Mouse (Mus musculus): Measurements from ENCODE around the gene March1. TPM values are rescaled to one million over a fixed set of nuclear protein-coding genes. Genes with fewer than 3 reads are reported as not detected.
"Not testable (repeated sequence)": the region's sequence is repeated elsewhere in the genome, so short reads cannot be mapped to it uniquely, and the experiment has no call there.

The March1 gene
- total RNA-seq, 2 experiments from 2014 or later, result 41.8 to 41.9 TPM

DNA sequence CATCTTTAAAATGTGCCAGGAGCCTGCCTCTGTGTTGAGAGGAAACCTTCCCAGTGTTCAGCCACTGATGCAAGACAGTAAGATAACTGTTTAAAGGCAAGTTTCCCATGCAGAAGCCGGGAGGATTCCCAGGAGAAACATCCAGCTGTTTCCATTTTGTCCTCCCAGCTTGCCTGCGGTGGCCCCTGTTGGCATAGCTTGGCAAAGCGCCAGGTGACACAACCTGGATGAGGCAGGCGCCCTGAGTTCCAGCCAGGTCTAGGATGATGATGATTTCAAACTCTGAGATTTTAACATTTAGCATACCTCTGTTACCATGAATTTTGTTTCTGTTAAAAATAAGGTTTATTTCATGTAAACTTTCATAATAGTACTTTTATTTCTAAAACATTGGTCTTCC lies 651.8 kb downstream of the March1 start:
- no peak for DNase-seq (ENCODE audit: low spot score in 2 of 2)

DNA sequence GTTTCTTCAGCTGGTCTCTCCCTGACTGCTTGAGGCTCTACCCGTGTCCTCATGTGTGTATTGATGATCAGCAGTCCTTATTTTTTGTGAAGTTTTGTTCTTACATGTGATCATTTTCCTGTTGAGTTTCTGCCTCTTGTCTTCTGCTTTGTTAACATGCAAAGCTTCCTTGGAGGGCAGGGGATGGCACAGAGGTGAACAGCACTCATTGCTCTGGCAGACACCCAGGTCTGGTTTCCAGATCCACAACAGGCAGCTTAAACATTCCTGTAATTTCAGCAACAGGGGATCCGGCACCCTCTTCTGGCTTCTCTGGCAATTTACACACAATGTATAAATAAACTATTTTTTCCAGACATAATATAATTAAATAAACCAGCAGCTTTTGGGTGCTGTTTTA lies 652.4 kb downstream of the March1 start:
- peak in 1 of 2 experiments; percentile 18 for DNase-seq (ENCODE audit: low spot score in 2 of 2)

DNA sequence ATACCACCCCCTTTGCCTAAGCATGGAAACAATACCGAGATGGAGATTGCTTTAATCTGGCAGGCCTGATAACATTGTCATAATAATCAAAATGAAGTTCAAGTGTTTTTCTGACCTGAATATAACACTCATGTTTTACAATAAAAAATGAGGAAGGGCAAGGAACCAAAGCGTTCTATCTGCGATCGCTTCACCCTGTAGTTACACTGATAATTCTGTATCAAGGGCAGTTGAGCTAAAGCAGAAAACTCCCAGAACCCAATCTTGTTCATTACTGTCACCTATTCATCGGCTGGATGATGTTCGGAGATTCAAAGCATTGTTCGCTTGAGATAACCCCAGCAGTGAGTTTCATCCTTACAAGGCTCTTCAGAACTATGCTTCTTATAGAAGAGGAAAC lies 700.1 kb downstream of the March1 start:
- no peak for DNase-seq (ENCODE audit: low spot score in 2 of 2)

DNA sequence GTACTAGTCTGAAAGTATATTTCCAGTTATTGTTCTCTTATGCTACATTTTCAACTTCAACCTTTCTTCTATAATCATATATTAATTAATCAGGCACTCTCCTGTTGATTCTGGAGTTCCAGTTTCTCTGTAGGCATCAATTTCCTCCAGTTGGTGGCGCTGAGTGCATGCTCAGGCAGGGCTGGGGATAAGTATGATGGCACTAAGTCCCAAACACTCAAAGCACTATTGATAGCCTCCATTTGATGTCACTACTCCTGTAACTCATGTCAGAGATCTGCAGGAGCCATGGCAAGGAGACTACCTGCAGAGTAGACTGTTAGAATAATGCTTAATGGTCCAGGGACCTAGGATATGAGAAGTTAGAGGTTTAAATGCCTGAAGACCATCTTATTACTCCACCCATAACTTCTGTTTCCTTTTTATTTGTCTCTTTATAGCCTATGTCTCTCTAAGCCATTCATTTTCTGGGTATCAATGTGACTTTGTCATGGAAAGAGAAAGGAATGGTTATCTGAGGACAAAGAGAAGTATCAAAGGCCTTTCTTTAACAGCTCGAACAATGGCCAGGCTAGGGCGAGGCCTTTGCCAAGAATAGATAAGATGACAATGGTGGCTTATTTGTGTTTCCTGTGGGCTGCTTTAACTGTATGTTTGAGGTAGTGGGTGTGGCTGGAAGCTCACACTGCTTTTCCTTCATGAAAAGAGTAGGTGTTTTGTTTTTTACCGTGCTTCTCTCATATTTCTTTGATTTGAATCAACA lies 705.5 kb downstream of the March1 start:
- DNase-seq (ENCODE audit: low spot score in 2 of 2), result peak in 1 of 2 experiments; percentile 62

DNA sequence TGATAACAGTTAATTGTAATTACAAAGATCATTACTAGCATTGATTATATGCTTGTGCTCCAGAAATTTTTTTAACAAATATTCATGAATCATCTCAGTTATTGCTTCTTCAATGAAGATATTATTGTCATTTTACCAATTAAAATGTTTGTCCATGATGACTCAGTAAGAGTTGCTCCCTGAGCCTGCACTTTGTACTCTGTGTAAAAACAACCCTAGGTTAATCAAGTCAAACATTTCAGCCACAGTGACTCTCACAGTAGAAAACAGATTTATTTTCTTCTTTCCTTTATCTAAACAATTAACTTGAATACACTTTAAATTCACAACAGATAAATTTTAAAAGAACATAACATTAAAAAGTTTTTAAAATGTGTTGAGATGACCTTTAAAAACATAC lies 708.7 kb downstream of the March1 start:
- no peak for DNase-seq (ENCODE audit: low spot score in 2 of 2)

DNA sequence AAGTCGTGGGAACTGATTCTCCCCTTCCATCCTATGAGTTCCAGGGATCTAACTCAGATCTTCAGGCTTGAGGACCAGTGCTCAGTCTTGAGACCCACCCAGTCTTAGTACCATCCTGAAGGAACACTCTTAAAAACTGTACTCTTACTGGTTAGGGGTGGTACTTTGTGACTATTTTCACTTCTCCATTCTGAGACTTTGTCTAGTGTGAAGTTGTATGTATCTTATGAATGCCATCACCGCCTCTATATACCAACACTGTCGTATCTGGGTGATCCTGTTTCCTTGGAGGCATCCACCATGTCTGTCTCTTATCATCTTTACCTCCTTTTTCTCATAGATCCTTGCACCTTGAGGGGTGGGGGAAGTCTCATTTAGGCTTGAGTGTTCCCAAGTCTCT lies 714.5 kb downstream of the March1 start:
- DNase-seq (ENCODE audit: low spot score in 2 of 2), result no peak

DNA sequence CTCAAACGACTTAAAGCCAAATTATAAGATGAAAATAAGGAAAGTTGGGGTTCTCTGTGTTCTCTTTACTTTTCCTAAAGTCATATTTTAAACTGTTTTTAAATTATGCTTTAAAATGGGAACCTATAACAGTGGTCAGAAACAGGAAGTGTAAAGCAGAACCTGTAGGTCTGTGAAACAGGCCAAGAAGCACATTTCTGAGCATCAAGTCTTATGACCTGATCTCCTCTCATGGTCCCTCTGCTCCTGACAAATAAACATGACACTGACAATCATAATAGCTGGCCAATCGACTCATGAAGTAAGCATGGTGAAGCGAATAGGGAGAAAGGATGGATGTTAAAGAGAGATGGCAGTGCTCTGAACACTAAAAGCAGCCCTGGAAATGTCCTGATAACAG lies 716.6 kb downstream of the March1 start:
- no peak for DNase-seq (ENCODE audit: low spot score in 2 of 2)

DNA sequence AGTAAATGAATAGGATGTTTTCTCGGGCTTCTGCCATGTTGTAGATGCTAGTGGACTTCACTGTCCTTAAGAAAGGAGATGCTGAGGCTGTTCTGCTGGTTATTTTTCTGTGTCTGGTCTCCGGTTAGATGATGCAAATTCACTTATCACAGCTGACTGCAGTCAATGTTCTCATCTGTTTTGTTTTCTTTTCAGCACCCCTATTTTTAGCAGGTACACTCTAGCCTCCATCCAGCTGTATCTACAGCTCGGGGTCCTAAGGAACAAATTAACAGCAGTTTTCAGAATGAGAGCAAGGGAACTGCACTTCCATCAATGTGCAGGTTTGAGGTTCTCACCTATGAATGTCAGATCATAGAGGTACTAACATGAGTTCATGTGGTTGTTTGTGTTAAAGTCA lies 721.9 kb downstream of the March1 start:
- DNase-seq (ENCODE audit: low spot score in 2 of 2), result no peak

DNA sequence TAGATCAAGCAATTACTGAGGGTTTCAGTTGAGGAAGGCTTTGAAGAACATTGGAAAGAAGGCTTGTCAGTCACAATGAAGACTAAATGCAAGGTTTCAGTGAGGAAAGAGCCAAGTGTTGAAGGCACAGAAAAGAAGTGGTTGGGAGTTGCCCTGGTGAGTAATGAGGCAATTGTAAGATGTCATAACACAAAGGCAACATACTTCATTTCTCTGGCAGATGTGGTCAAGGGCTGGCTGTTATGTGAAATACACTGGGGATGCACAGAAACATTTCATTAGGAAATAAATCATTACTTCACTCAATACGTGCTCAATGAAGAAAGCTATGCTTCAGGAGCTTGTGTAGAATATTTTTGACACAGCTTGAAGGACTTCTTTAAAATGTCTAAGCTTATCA lies 725.2 kb downstream of the March1 start:
- no peak for DNase-seq (ENCODE audit: low spot score in 2 of 2)

DNA sequence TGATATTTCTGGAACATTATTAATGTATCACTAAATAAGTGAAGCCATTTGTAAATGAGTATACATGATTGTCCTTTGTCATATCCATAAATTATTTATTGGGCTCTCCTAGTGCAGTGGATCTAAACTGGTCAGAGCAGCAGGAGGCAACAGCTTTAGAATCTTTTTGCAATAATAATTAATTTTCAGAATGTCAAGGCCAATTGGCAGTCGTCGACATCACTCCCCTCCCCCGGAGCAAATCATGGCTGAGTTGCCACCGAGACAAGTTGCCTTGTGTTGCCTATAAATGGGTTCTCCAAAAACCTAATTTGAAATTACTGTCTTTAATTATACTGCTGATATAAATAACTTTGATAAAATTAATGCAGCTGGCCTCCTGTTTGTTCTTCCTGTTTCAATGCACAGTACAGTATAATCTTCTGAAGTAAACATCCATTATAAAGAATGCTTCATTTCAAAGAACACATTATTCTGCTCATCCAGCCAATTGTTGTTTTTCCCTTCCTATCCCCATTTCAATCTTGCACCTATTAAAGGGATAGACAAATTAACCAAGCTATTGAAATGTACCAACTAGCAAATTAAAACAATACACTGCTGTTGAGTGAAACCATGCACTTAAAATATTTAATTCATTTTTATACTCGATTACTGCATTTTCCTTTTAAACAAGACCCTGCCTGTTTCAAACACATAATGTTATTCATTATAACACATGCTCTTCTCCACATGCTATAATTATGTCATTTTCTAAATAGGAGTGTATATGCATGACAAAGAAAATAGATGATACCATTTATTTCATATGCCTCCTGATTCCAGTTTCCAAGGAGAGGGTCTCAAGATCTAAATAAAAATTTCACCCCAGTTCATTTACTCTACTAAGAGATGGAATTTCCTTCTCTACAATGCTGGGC lies 745.4 kb downstream of the March1 start:
- DNase-seq (ENCODE audit: low spot score in 2 of 2), result peak; percentile 15 to 41

DNA sequence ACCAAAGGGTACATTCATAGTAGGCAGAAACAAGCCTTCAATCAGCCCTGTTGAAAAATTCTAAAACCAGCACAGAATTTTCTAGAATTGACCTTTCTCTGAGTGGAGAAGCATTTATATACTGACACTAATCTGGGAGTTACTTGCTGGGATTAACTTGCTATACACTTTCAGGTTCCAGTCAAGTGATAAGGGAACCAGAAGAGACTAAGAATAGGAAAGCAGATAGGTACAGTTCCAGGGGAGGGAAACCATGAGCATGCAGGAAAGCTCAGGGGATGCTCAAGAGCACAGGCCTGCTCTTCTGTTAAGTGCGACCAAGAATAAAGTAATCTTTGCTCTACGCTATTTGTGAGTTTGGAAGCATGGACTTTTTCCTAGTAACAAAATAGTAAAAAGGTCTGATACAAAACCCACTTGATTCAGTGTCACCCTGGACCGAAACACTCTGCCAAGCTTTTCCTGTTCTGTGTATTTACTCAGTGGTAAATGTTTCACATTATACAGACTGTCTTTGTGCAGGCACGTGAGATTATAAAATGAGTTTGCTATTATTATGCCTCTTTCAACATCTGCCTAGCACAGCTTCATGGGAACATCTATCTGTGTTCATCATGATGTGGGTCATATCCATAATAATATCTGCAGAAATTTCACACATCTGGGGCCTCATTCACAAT lies 766.1 kb downstream of the March1 start:
- no peak for DNase-seq (ENCODE audit: low spot score in 2 of 2)

DNA sequence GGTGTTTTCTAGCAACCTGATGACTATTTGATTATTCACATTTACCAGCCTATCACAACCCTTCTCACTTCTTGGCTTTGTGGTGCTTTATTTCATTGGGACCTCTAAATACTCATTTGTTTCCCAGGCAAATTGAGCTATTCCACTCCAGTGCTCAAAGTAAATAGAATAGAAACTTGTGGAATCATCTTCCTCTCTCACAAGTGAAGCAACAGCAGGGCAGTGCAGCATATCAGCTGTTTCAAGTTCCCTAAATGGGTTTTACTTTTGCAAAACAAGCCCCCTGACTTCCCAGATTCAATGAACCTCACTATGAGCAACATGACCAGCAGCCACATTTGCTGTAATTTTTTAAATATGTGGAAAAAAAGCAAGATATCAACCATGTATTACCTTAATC lies 768.3 kb downstream of the March1 start:
- DNase-seq (ENCODE audit: low spot score in 2 of 2), result no peak

DNA sequence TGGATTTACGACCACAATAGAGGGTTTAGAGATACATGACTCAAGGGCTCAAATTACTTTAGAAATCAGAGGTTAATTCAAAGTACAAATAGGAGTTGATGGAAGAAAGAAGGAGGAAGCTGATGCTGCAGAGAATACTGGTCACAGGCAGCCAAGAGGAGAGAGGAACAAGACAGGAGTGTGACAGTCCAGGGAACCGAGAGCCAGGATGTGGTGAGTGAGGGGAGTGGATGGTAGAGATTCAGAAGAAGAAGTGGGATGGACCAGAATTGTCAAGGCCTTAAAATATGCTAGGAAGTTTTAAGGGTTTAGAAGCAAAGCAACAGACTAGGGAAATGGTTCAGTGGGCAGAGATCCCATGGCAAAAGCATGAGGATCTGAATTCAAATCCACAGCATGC lies 771.0 kb downstream of the March1 start:
- DNase-seq (ENCODE audit: low spot score in 2 of 2), result no peak

DNA sequence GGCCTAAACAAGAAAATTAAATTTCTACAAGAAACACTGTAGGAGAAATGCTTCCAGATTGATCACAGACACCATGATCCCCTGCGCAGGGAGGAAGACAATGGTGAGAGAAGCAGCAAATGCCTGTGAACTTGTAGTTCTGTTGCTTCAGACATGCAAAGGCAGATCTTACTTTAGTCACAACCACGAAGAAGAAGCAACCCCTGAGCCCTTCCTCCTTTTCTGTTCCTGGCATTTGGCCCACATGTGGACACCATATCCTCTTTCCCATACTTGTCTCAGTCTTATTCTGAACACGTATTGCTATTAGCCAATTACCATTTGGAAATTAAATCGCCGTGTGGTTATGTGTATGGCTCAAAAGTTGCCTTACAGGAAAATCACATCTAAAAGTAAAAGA lies 773.9 kb downstream of the March1 start:
- DNase-seq (ENCODE audit: low spot score in 2 of 2), result no peak

DNA sequence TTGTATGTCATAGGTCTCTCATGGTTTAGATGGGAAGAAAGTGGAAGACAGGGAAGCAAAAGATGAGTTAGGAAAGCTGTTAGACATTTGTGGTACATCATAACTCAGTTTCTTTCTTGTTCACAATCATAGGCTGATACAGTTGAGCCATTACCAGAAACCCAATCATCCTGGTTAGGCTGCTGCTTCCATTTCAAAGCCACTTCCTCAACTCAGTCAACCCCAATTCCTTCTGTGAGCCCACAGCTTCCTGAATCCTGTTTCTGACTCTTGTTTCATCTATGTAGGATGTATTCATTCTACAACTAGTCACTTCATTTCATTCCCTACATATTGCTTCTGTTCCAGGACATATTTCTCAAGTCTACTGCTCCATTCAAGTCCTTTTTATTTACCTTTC lies 775.2 kb downstream of the March1 start:
- DNase-seq (ENCODE audit: low spot score in 2 of 2), result no peak

DNA sequence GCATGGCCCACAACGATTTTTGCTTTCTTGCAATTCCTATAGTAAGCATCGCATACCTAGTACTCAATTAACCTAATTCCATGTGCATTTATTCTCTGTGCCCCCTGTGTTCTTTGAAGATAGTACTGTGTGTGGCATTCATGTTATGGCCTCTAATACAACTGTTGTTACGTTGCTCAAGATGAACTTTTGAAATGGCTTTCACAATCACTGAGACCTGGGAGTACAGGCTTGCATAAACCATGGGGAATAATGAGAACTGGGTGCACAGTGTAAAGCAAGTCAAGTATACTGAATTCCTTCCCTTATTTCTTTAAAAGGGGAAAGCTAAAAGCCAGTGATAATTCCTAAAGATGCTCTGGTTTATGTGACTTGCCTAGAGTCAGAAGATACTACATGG lies 776.4 kb downstream of the March1 start:
- DNase-seq (ENCODE audit: low spot score in 2 of 2), result no peak

DNA sequence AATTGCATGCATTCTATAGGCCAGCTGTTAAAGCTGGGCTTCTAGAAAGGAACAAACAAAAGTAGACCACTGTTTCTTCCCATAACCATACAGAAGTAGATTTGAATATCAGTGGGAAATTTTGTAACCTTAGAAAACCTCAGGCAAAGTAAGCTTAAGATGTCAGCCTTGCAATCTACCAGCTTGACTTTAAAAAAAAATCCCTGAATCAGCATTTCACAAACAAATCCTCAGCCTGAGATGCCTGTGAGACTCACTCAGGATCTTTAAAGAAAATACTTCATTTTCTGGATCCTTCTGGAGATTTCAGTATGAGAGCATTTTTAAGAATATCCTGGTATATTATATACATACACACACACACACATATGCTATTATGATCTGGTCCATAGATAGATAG lies 780.1 kb downstream of the March1 start:
- DNase-seq (ENCODE audit: low spot score in 2 of 2), result no peak

DNA sequence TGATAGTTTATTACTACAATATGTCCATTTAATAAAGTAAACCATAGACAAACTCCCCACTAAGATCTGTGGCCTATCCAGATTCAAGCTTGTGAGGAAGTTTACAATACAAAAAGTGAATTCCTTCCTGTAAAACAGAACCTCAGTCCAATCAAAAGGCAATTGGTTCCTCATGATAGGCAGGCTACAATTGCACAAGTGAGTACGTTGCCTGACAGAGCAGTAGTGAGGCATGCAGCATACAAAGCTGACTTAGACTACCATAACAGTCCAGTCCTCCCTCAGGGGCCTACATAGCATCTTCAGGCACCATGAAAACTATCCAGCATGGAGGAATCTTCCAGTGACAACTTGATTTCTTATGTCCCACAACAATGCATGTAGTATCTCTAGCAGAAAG lies 782.4 kb downstream of the March1 start:
- DNase-seq (ENCODE audit: low spot score in 2 of 2), result no peak

DNA sequence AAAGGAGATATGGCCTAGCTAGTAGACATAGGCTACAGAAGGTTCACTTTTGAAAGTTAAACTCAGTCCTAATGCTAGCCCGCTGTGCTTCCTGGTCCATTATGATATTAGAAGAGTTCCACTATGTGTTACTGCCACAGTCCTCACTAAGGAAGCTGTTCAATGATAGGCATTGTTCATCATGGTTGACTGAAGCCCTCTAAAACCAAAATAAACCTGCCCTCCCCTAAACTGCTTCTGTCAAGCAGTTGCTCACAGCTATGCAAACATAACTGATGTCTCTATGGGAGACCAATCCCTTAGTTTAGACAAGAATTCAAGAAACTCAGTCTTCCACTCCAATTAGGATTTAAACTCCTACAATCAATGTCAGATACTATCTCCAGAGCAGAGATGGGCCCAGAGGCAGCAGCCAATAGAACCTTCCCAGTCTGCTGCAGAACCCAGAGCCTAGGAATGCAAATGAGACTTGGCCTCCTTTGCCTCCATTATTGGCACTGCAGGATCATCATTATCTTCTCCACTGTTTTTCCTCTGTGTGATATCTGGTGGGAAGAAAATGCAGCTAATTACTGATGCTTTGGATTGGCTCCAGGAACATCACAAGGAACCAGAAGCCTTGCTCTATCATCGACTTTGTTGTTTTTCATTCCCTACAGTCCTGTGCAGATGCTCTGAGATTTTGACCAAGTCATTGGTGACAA lies 787.2 kb downstream of the March1 start:
- no peak for DNase-seq (ENCODE audit: low spot score in 2 of 2)

DNA sequence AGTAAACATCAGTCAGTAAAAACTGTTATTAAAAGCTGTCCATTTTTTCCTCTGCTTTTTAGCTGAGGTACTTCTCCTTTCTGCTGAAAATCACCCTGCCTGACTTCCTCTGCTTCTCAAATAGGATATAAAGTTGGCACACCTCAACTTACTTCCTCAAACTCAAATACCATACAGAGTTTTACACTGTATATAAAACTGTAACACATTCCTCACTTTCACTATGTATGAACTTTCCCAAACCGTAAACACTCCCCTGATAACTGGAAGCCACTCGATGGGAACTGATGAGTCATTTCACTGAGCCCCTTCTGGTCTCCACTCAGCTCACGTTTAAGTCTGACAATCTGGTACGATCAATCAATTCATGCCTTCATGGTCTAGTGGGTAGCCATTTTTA lies 788.1 kb downstream of the March1 start:
- DNase-seq (ENCODE audit: low spot score in 2 of 2), result not testable (repeated sequence)
